In the genomic region with DNA sequence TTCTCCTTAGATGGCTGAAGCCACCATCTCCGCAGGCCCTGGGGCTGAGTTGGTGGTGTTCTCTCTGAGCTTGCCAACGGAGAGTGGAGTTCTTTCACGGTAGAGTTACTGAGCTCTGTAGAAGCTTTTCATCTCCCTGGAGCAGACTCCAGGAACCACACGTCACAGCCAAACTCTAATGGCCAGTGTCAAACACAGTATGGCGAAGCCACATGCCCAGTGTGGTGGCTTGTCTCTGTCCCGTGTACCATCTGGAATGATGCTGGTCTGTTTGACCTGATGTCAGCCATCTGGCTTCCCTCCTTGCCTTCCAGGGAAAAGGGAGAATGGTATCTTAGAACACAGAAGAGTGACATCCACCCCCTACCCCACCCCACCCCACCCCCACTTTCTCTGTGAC, we compare ENCODE assay signal across 15 mouse cellular contexts. TPM values are rescaled to one million over a fixed set of nuclear protein-coding genes. Genes with fewer than 3 reads are reported as not detected.
"Had no signal": no experiment of that assay in that cellular context is flagged by ENCODE, and none has a peak within 500 bp of the region (broad histone marks: within the 10 kb centered on the region; RNA-seq: fewer than 3 reads in every experiment).

No protein-coding gene starts in this region.

- H3K4me2 ChIP-seq: kidney, embryonic 15.5 days; limb, embryonic 12.5 days; liver, embryonic 13.5 days; lung, embryonic 15.5 days; midbrain, embryonic 12.5 days; neural tube, embryonic 15.5 days had no signal

- ATAC-seq: liver, postnatal 0 days had no signal

- H3K27ac ChIP-seq: kidney, embryonic 15.5 days; left cerebral cortex, adult 2 months; limb, embryonic 12.5 days; liver, embryonic 13.5 days; lung, embryonic 15.5 days; midbrain, embryonic 12.5 days; neural tube, embryonic 15.5 days had no signal

- H3K27me3 ChIP-seq: kidney, embryonic 15.5 days; limb, embryonic 12.5 days; liver, embryonic 13.5 days; lung, embryonic 15.5 days; midbrain, embryonic 12.5 days; neural tube, embryonic 15.5 days had no signal

- H3K4me3 ChIP-seq: kidney, embryonic 15.5 days; left cerebral cortex, adult 2 months; limb, embryonic 12.5 days; liver, embryonic 13.5 days; lung, embryonic 15.5 days; midbrain, embryonic 12.5 days; myocyte; neural tube, embryonic 15.5 days had no signal

- DNase-seq: kidney, postnatal 25 days; liver; liver, embryonic 13.5 days; liver, postnatal 0 days; right cerebral cortex, adult 18-20 months; right cerebral cortex, postnatal 25 days; thymus, postnatal 14 days had no signal

- H3K4me1 ChIP-seq: limb, embryonic 12.5 days; liver, embryonic 13.5 days; midbrain, embryonic 12.5 days; neural tube, embryonic 15.5 days had no signal

- H3K9ac ChIP-seq: kidney, embryonic 15.5 days; limb, embryonic 12.5 days; liver, embryonic 13.5 days; liver, postnatal 0 days; lung, embryonic 15.5 days; midbrain, embryonic 12.5 days; neural tube, embryonic 15.5 days had no signal

- H3K36me3 ChIP-seq: liver, embryonic 13.5 days had no signal

- H3K9me3 ChIP-seq: kidney, embryonic 15.5 days; limb, embryonic 12.5 days; liver, embryonic 13.5 days; lung, embryonic 15.5 days; midbrain, embryonic 12.5 days; neural tube, embryonic 15.5 days had no signal

RNA-seq across cellular contexts. Expression of gene Cck, which starts 25.8 kb away (rescaled TPM):
- total RNA-seq: megakaryocyte-erythroid progenitor cell, adult 5-6 weeks had no signal
- polyA plus RNA-seq: liver, postnatal 0 days had no signal
